Mouse (Mus musculus): ENCODE data around the gene Fsd1l.

GRCm38 (mm10) chr4:53749831-53750230 lies 118.6 kb downstream of the Fsd1l start:
- no peak for TF ChIP-seq POLR2A (IDR thresholded peaks at IDR 0.05; ENCODE audit: insufficient read depth, low read depth, low read length)
- no peak for TF ChIP-seq CTCF (IDR thresholded peaks at IDR 0.05; ENCODE audit: insufficient read depth, low read depth, low read length)

Data from olfactory bulb, adult 2 months (tissue).